Mouse (Mus musculus) layer of hippocampus, adult 2 months (tissue): Measurements from ENCODE around the gene Riok2. TPM values are rescaled to one million over a fixed set of nuclear protein-coding genes. Genes with fewer than 3 reads are reported as not detected.
"Not testable (repeated sequence)": the region's sequence is repeated elsewhere in the genome, so short reads cannot be mapped to it uniquely, and the experiment has no call there.

Source experiments
- DNase-seq, 2 experiments: peaks; one replicate each; pipeline ENCODE4 v3.0.0; 2022; ENCODE audit warnings: low spot score in 2 of 2
- H3K27ac ChIP-seq: fragments of 200-600 bp; 2 replicates; pipeline ENCODE4 v1.8.1; 2022
- H3K4me3 ChIP-seq: fragments of 200-600 bp; 2 replicates; pipeline ENCODE4 v1.8.1; 2022; ENCODE audit warnings: mild to moderate bottlenecking
- CTCF ChIP-seq: fragments of 200-600 bp; conservative IDR thresholded peaks from 2 replicates; pipeline ENCODE4 v1.8.1; 2022; ENCODE audit warnings: antibody characterized with exemption, mild to moderate bottlenecking, moderate library complexity
- long read RNA-seq, 2 experiments: library from polyadenylated mRNA; stranded (forward); transcript quantifications; one replicate each; pipeline ENCODE4 v2.0.0; 2021; ENCODE audit warnings: borderline mapping rate in 2 of 2
- total RNA-seq, 2 experiments: library from RNA; stranded (reverse); gene quantifications; 2 replicates each; pipeline ENCODE4 v1.2.3; 2021

Riok2 gene
- 10 to 100 TPM; 19.8 to 21.3 TPM for total RNA-seq
- long read RNA-seq, experiment 1, transcript Riok2-201 (10 exons, 3,220 nt): major isoform, 9 of 10 reads
- long read RNA-seq, experiment 1, partial matches to known transcripts: 0 of 10 reads
- long read RNA-seq, experiment 1, other reads (novel, unspliced or antisense): 1 of 10 reads
- long read RNA-seq, experiment 2, transcript Riok2-201 (10 exons, 3,220 nt): major isoform, 6 of 18 reads
- long read RNA-seq, experiment 2, partial matches to known transcripts: 0 of 18 reads
- long read RNA-seq, experiment 2, other reads (novel, unspliced or antisense): 11 of 18 reads

DNA sequence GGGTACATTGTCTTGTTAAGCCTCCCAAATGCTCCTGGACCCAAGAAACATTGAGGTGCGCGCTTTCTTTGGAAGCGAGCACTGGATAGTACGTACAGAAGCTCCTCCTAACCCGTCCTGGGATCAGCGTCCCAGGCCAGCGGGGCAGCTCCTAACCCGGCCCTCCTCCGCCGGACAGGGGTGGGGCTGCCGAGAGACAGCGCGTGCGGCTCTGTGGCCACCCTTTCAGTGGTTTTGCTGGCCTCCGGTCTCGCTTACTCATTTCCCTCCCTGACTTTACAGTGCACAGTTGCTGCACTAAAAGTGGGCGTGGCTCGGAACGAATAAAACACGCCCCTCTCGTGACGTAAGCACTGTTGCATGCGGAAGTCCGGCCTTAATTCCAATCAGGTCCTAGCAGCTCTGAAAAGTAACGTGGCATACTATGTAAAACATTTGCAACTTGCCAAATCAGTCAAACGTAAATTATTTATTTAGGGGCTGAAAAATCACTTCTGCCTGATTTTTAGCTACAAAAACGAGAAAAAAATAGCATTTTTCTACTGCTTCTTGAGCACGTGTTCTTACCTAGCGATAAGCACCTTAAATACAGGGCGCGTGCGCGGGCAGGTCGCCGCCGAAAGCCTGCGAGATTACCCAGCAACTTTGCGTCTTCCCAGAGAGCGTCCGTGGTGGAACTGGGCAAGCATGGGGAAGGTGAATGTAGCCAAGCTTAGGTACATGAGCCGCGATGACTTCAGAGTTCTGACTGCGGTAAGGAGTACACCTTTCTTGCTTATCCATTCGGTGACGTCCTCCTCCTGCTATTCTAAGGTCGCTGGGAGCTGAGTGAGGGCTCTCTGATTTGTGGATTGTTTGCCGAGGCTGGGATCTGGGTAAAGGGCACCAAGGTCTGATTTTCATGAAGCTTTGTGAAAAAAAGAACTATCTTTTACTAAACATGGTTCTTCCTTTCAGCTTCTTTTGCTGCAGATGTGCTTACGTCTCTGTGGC lies at the start of gene Riok2:
Gene Riok2 (plus strand): TSS at position 392 of the 993 bp plus-strand sequence.
- H3K27ac ChIP-seq: peak within 1 kb of the TSS; percentile 97
- no peak for TF ChIP-seq CTCF
- peak; percentile 93 to 94 for DNase-seq
- peak within 1 kb of the TSS; percentile 69 for H3K4me3 ChIP-seq

DNA sequence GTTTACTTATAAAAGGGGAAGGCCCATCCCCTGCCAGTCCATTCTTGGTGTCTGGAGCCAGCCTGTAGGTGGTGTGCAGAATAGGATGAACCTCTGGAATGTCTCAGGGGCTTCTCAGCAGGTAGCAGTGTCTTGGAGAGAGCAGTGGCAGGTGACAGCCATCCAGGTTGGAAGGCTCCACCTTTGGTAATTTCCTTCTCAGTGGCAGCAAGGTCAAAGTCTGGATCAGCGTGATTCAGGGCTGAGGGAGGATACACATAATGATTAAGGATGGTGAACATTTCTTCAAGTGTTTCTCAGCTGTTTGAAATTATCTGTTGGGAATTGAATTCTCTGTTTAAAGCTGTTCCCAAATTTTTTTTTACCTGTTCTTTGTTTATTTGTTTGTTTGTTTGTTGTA lies 48.1 kb upstream of the Riok2 start:
- not testable (repeated sequence) for H3K4me3 ChIP-seq, DNase-seq, H3K27ac ChIP-seq

DNA sequence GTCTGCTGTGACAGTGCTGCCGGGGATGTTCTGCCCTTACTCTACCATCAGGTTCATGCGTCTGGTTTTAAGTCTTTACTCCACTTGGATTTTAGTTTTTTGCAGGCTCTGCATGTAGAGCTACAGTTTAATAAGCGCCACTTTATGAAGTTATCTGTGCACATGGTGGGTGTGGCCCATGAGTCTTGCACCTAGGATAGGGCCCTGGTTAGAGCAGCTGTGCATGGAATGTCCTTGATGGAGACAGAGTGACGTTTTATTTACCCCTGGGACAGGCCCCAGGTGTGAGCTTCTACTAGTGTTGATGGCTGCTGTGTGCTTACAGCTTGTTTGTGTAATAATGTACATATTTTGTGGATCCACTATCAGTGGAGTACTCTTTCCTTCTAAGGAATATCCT lies 47.5 kb upstream of the Riok2 start:
- Histone ChIP-seq H3K4me3 (no peak overlapping the region), H3K27ac (no peak overlapping the region)
- TF ChIP-seq CTCF: no peak
- DNase-seq: no peak

DNA sequence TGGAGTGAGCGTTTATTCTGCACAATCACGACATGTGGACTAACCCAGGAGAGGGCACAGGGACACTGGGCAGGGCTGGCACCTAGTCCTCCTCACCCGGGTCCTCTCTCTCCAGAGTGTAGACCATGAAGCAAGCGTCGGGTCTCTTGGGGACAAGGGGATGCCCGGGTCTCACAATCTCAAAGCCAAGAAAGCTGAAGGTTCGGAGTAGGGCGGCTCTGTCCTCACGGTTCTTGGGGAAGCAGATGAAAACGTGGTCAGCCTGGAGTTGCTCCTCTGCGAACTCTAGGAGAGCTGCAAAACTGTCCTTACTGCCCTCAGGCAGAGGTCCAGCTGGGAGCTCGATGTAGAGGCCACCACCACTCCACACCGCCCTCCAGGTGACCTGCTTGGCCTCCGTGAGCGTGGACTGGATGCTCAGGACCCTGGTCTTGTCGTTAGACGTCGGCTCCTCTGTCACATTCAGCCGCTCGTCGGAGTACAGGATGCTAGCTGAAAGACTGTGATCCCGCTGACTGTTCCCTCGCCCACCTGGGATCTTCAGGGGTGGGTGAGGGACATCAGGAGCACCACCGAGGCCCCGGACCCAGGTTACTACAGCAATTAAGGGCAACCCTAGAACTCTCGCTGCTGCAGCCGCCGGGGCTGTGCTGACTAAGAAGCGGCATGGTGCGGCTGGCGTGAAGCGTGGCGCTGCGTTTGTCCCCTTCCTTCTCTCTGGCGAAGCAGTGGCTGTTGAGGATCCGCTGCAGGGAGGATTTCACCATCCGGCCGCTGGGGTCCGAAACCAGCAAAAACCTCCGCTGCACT lies 28.5 kb upstream of the Riok2 start:
- not testable (repeated sequence) for H3K27ac ChIP-seq, DNase-seq
- H3K4me3 ChIP-seq: peak overlapping the region; percentile 35; the same call in 1 of the 2 replicates

DNA sequence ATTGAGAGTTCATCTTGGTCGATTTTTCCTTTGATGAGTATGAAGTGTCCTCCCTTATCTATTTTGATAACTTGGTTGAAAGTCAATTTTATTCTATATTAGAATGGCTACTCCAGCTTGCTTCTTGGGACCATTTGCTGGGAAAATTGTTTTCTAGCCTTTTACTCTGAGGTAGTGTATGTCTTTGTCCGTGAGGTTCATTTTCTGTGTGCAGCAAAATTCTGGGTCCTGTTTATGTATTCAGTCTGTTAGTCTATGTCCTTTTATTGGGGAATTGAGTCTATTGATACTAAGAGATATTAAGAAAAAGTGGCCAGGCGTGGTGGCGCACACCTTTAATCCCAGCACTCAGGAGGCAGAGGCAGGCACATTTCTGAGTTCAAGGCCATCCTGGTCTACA lies 27.8 kb upstream of the Riok2 start:
- not testable (repeated sequence) for H3K27ac ChIP-seq, DNase-seq
- H3K4me3 ChIP-seq: peak overlapping the region; percentile 35; the same call in 1 of the 2 replicates

DNA sequence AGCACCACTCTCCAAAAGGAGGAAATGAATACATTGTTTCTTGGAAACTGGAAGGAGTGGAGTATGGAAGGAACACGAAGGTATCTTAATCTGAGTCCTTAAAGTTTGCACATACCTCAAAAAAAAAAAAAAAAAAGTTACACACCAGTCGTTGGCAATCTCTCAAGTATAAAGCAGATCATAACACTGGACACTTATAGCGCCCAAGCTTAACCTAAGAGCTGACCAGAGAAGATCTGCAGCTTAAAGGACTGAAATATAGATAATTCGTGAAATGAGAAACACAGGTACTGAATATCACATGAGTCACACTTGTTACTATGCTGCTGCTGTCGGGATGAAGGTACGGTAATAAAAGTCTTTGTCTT lies 575 bp upstream of the Riok2 start:
- no peak for TF ChIP-seq CTCF
- no peak for DNase-seq
- Histone ChIP-seq H3K27ac (peak overlapping the region; percentile 97), H3K4me3 (peak overlapping the region; percentile 69)

DNA sequence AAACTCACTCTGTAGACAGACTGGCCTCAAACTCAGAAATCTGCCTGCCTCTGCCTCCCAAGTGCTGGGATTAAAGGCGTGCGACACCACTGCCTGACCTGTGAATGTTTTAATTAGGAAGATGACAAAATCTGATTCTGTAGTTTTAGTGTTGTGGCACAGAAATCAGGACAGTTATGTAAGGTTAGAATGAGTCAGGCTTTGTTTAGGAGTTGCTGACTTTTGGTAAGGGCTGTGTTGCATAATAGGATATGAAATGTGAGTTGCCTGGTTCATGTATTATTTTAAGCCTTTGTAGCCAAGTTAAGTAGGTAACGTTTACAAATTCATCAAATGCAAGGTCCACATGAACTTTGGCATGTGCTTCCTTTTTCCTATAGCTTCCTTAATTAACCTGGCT lies 1.5 kb downstream of the Riok2 start:
- Histone ChIP-seq H3K27ac (no peak overlapping the region), H3K4me3 (peak overlapping the region; percentile 69; the same call in 1 of the 2 replicates)
- no peak for DNase-seq
- TF ChIP-seq CTCF: no peak

DNA sequence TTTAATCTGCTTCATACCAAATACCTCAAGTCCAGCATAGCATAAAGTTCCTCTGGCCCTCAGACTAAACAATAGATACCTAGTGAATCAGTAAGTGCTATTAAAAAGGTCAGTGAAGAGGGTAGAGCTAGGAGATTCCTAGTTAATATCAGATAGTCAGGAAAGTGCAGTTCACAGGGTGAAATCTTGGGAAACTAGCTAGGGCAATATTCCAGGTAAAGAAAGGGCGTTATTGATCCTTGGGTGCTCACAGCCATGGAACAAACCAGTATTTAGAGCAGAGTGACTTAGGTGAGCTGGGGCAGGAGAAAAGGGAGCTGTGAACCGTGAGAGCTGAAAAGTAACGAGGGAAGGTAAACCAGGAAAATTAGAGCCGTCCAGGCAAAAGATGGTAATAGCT lies 9.6 kb downstream of the Riok2 start:
- no peak for TF ChIP-seq CTCF
- no peak overlapping the region for H3K27ac ChIP-seq
- no peak overlapping the region for H3K4me3 ChIP-seq
- DNase-seq: no peak

DNA sequence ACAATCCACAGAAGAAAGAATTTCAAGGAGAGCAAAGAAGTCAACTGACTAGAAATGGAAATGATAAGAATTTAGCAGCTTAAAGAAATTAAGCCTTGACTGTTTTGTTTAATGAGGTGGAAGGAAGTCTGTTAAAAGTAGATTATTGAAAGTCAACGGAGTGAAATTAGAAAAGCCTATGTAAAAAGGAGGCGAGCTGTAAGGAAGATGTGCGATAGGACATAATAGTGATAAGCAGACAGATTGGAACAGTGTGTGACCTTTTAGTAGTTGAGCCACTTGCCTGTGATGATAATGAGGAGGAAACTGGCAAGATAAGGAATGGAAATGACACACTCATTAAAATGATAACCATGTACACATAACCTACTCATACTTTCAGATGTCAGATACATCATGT lies 10.4 kb downstream of the Riok2 start:
- no peak for DNase-seq
- Histone ChIP-seq H3K27ac (no peak overlapping the region), H3K4me3 (no peak overlapping the region)
- no peak for TF ChIP-seq CTCF

DNA sequence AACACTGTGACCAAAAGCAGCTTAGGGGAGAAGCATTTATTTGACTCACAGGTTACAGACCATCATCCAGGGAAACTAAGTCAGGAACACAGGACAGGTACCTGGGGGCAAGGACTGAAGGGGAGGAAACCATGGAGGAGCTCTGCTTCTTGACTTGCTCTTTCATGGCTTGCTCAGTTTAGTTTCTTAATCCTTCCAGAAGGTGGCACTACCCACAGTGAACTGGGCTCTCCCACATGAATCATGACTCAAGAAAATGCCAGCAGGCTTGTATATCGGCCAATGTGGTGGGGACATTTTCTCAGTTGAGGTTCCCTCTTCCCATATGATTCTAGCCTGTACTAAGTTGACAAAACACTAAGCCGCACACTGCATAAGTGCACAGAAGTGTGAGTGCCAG lies 12.0 kb downstream of the Riok2 start:
- Histone ChIP-seq H3K27ac (no peak overlapping the region), H3K4me3 (no peak overlapping the region)
- DNase-seq: no peak
- peak; percentile 57 for TF ChIP-seq CTCF

DNA sequence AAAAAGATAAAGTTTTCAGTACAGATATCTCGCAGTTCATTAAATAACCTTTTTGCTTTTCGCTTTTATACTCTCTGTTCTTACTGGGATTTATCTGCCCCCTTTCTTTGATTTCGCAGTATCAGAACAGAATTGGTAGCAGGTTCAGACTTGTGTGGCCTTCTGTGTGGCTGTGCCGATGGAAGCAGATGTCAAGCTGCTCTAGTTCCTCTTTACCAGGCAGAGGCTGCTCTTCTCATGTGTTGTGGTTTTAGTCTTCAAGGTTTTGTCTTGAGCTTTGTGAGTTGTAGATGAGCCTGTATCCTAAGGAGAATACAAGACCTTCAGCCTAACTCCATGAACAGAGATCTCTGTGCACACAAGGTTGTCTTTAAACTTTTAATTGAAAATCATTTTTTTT lies 17.7 kb downstream of the Riok2 start:
- TF ChIP-seq CTCF: no peak

DNA sequence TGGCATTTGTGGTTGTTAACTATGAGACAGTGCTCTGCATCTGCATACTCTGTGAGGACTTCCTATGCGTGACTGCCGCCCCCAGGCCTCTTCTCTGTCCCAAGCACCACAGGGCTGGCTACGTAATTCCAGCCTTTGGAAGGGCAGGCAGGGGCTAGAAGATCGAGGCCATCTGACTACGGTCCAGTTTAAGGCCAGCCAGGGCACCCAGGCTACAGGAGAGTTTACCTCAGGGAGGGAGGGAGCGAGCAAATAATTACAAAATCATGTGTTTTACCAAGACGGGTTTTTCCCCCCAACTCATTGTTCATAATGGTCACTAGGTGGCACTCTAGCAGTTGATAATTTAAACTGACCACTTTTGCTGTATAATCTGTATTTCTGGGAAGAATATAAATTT lies 18.8 kb downstream of the Riok2 start:
- no peak overlapping the region for H3K4me3 ChIP-seq
- peak; percentile 80 for TF ChIP-seq CTCF
- DNase-seq: no peak
- peak overlapping the region; percentile 68 for H3K27ac ChIP-seq

More for the DNA sequence above, 17.7 kb downstream of the Riok2 start:
- peak overlapping the region; percentile 68 for H3K27ac ChIP-seq
- no peak for DNase-seq
- H3K4me3 ChIP-seq: no peak overlapping the region

DNA sequence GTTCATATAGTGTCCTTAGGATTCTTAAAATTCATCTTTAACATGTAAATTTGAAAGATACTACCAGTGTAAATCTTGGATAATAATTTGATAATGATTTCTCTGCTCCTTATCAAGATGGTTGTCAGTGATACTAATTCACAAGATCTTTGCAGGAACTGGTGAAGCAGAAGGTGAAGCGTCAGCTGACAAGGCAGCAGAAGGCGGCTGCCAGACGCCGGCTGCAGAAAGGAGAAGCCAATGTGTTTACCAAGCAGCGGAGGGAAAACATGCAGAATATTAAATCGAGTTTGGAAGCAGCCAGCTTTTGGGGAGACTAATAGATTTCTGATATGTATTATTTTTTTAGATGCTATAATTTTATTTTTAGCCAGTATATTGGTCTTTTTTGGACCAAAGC lies 19.2 kb downstream of the Riok2 start:
- DNase-seq: peak; percentile 35 to 45
- no peak overlapping the region for H3K4me3 ChIP-seq
- no peak for TF ChIP-seq CTCF
- H3K27ac ChIP-seq: peak overlapping the region; percentile 68
